Mouse (Mus musculus) myocyte (in vitro differentiated cells): ENCODE data around the gene Slx1b. TPM values are rescaled to one million over a fixed set of nuclear protein-coding genes. Genes with fewer than 3 reads are reported as not detected.

Experiments
- H3K27me3 ChIP-seq: one replicate; pipeline ENCODE4 v1.6.1; 2011; ENCODE audit not compliant: control insufficient read depth, insufficient read depth, insufficient read length
- H3K36me3 ChIP-seq: one replicate; pipeline ENCODE4 v1.6.1; 2011; ENCODE audit not compliant: control insufficient read depth, insufficient read depth
- H3K4me2 ChIP-seq: one replicate; pipeline ENCODE4 v1.6.1; 2011; ENCODE audit warnings: low read depth, control low read depth
- H3K4me3 ChIP-seq: one replicate; pipeline ENCODE4 v1.5.1; 2011; ENCODE audit warnings: mild to moderate bottlenecking, control low read depth, moderate library complexity
- H3K79me2 ChIP-seq: one replicate; pipeline ENCODE4 v1.6.1; 2011; ENCODE audit not compliant: control insufficient read depth, insufficient read depth
- H3ac ChIP-seq: one replicate; pipeline ENCODE4 v1.6.1; 2011; ENCODE audit not compliant: control insufficient read depth, insufficient read length
- CEBPB ChIP-seq: IDR thresholded peaks from 2 replicates; pipeline ENCODE4 v1.6.1; 2011; ENCODE audit warnings: mild to moderate bottlenecking, moderate library complexity; ENCODE audit not compliant: poor library complexity, insufficient read depth, severe bottlenecking
- E2F4 ChIP-seq: IDR thresholded peaks from one replicate; pipeline ENCODE4 v1.6.1; 2011; ENCODE audit warnings: mild to moderate bottlenecking, control low read depth, moderate library complexity; ENCODE audit not compliant: insufficient read depth
- MAX ChIP-seq: IDR thresholded peaks from one replicate; pipeline ENCODE4 v1.6.1; 2011; ENCODE audit warnings: low read depth, mild to moderate bottlenecking, control low read depth
- MYOD1 ChIP-seq, 3 experiments: IDR thresholded peaks; one replicate each; pipeline ENCODE4 v1.6.1; 2011; ENCODE audit warnings: control low read depth in 2 of 3, low read depth in 2 of 3, mild to moderate bottlenecking in 2 of 3, moderate library complexity in 1 of 3; ENCODE audit not compliant: insufficient read length in 2 of 3, control insufficient read depth in 1 of 3
- MYOG ChIP-seq, 3 experiments: IDR thresholded peaks; one replicate each; pipeline ENCODE4 v1.6.1; 2011; ENCODE audit warnings: control low read depth in 2 of 3, low read depth in 2 of 3, mild to moderate bottlenecking in 2 of 3; ENCODE audit not compliant: insufficient read length in 2 of 3, control insufficient read depth in 1 of 3, insufficient read depth in 1 of 3
- POLR2A ChIP-seq: IDR thresholded peaks from one replicate; pipeline ENCODE4 v1.6.1; 2011; ENCODE audit warnings: low read depth, mild to moderate bottlenecking, control low read depth, moderate library complexity; ENCODE audit not compliant: insufficient read length
- POLR2AphosphoS2 ChIP-seq: IDR thresholded peaks from one replicate; pipeline ENCODE4 v1.6.1; 2011; ENCODE audit warnings: low read depth, control low read depth; ENCODE audit not compliant: insufficient read length
- REST ChIP-seq: IDR thresholded peaks from one replicate; pipeline ENCODE4 v1.6.1; 2011; ENCODE audit warnings: mild to moderate bottlenecking, control low read depth, moderate library complexity; ENCODE audit not compliant: insufficient read depth, insufficient read length
- SRF ChIP-seq: IDR thresholded peaks from one replicate; pipeline ENCODE4 v1.6.1; 2011; ENCODE audit warnings: low read depth; ENCODE audit not compliant: control insufficient read depth, insufficient read length
- TCF12 ChIP-seq: IDR thresholded peaks from one replicate; pipeline ENCODE4 v1.6.1; 2011; ENCODE audit warnings: mild to moderate bottlenecking, control low read depth; ENCODE audit not compliant: poor library complexity, insufficient read depth, severe bottlenecking
- TCF3 ChIP-seq: IDR thresholded peaks from one replicate; pipeline ENCODE4 v1.6.1; 2011; ENCODE audit warnings: low read depth, control low read depth; ENCODE audit not compliant: insufficient read length
- USF1 ChIP-seq: IDR thresholded peaks from one replicate; pipeline ENCODE4 v1.6.1; 2011; ENCODE audit warnings: low read depth, mild to moderate bottlenecking, control low read depth, moderate library complexity
- polyA plus RNA-seq: library from polyadenylated mRNA; unstranded; fragments of >200 nt; fragmentation: generic; extraction: Trizol; gene quantifications from one replicate; pipeline ENCODE4 v1.2.1, GENCODE M21; 2012; ENCODE audit warnings: missing spikeins

The Slx1b gene
- 5.8 TPM for polyA plus RNA-seq

DNA sequence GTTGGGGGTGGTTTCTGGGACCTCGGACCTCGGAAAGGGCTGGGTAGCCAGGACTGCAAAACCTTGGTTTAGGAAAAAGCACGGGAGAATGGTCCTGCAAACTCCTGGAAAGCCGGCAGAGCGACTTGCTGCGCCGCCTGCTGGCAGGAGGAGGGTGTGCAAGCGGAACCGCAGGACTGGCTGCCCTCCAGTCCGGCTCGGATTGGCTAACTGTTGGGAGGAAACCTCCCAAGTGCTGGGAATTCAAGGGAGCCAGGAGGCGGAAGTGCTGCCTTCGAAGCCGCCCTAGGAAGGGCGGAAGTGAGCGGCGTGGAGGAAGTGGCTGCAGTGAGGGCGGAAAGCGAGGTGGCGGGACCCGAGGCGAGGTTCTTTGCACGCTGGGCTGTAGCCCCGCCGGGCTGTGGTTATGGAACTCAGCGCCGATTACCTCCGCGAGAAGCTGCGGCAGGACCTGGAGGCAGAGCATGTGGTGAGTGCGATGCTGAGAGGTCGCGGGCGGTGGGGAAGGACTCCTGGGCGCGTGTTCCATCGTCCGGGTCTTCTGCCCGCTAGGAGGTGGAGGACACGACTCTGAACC is at the start of gene Slx1b:
Slx1b (minus strand) TSS at position 154 of the 577 bp plus-strand sequence.
- TF ChIP-seq POLR2AphosphoS2 = peak; percentile 86
- no peak for TF ChIP-seq USF1
- TF ChIP-seq POLR2A = peak; percentile 77
- Histone ChIP-seq H3ac (peak within 1 kb of the TSS; percentile 58), H3K36me3 (no peaks in the 10 kb centered on the region), H3K27me3 (no peaks in the 10 kb centered on the region), H3K4me3 (peak within 1 kb of the TSS; percentile 89), H3K79me2 (peaks cover 14% of the 10 kb centered on the region), H3K4me2 (peak within 1 kb of the TSS; percentile 86)

DNA sequence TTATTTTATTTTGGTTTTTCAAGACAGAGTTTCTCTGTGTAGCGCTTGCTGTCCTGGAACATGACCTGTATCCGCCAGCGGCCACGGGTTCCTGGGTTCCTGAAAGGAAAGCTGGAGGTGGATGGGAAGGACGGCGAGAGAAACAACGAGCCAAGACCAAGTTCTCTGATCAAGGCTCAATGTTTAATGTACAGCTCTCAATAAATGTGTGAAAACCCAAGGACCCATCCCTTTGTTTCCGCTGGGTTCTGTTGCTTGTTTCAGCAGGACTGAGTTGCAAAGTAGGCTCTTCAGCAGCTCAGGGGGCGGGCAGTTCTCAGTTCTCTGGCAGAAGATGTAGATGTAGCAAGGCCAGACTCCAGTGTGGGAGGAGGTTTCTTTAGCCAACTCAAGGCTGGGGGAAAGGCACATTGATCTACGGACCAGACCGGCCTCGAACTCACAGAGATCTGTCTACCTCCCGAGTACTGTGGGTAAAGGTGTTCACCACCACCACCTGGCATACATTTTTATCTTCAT is 46.4 kb upstream of the Slx1b start:
- no peak overlapping the region for H3K4me2 ChIP-seq
- H3K79me2 ChIP-seq = no peaks in the 10 kb centered on the region
- no peaks in the 10 kb centered on the region for H3K27me3 ChIP-seq
- no peak overlapping the region for H3K4me3 ChIP-seq
- no peak for TF ChIP-seq TCF3
- TF ChIP-seq E2F4 = no peak
- H3K36me3 ChIP-seq = no peaks in the 10 kb centered on the region
- H3ac ChIP-seq = no peak overlapping the region

DNA sequence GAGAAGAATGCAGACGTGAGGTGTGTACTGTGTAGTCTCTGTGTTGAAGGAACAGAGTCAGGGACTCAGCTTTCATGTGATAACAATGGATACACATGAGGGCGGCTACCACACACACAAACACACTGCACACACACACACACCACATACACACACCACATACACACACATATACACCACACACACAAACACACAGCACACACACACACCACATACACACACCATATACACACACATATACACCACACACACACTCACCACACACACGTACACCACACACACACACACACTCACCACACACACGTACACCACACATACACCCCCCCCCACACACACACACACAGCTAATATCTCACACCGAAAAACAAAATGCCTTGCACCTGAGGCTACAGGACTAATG is 45.9 kb upstream of the Slx1b start:
- Histone ChIP-seq H3K4me2 (no peak overlapping the region), H3ac (no peak overlapping the region), H3K36me3 (no peaks in the 10 kb centered on the region), H3K4me3 (no peak overlapping the region), H3K79me2 (no peaks in the 10 kb centered on the region), H3K27me3 (no peaks in the 10 kb centered on the region)
- no peak for TF ChIP-seq TCF12
- no peak for TF ChIP-seq CEBPB
- no peak for TF ChIP-seq POLR2AphosphoS2
- no peak for TF ChIP-seq MYOG (IDR thresholded peaks at IDR 0.05; ENCODE audit: control insufficient read depth in 1 of 3, insufficient read depth in 1 of 3, insufficient read length in 2 of 3, low read depth in 2 of 3)

DNA sequence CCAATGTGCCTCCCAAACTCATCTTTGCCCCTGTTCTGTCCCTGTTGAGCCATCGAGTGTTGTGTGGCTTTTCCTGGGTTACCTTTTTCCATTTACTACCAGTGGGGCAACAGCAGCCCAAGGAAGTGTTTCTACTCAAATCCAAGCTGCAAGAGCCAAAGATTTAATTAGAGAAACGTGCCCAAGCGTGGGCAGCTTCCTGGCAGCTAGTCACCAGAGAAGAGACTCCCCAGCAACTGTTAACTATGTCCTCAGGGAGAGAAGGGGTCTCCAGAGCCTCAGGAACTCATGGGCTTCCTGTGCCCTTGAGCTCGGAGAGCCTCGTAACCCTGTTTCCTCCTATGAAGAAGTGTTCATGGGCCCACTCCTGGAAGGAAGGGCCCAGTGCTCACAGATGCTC is 45.4 kb upstream of the Slx1b start:
- no peak for TF ChIP-seq POLR2A
- Histone ChIP-seq H3K79me2 (no peaks in the 10 kb centered on the region), H3K4me2 (no peak overlapping the region), H3ac (no peak overlapping the region), H3K27me3 (no peaks in the 10 kb centered on the region), H3K4me3 (no peak overlapping the region), H3K36me3 (no peaks in the 10 kb centered on the region)

DNA sequence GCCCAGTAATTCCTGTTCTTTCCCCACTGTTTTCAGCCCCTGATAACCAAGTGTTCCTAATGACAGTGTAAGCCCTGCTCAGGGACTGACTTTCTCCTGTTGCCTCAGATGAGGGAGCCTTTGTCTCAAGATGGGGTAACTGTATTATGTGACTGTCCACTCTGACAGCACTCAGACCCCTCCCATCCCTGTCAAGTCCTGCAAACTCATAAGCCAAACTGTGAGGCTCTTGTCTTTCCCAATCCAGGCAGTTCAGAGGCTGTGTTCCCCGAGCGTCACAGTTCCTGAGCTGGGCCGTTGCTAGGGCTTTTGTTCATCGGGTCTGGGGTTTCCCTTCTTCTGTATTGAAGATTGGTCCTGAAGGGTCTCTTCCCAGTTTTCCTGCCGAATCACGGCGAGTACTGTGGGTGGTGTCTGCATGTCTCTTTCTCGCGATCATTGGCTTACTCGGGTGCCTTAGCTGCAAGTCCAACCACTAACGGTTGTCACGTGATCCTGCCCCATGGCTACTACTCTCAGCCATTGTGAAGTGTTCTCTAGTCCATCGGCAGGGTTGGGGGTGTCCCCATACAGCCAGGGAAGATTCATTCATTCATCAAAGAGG is 44.6 kb upstream of the Slx1b start:
- H3K79me2 ChIP-seq = no peaks in the 10 kb centered on the region
- no peaks in the 10 kb centered on the region for H3K27me3 ChIP-seq
- TF ChIP-seq MAX (no peak), TCF3 (no peak), TCF12 (no peak), E2F4 (no peak), MYOG (IDR thresholded peaks at IDR 0.05; ENCODE audit: control insufficient read depth in 1 of 3, insufficient read depth in 1 of 3, insufficient read length in 2 of 3, low read depth in 2 of 3) (no peak), POLR2A (no peak), CEBPB (no peak), SRF (no peak), POLR2AphosphoS2 (no peak), USF1 (no peak), REST (no peak), MYOD1 (IDR thresholded peaks at IDR 0.05; ENCODE audit: control insufficient read depth in 1 of 3, insufficient read length in 2 of 3, low read depth in 2 of 3) (no peak)
- H3K36me3 ChIP-seq = no peaks in the 10 kb centered on the region
- H3K4me3 ChIP-seq = no peak overlapping the region
- no peak overlapping the region for H3K4me2 ChIP-seq
- no peak overlapping the region for H3ac ChIP-seq

DNA sequence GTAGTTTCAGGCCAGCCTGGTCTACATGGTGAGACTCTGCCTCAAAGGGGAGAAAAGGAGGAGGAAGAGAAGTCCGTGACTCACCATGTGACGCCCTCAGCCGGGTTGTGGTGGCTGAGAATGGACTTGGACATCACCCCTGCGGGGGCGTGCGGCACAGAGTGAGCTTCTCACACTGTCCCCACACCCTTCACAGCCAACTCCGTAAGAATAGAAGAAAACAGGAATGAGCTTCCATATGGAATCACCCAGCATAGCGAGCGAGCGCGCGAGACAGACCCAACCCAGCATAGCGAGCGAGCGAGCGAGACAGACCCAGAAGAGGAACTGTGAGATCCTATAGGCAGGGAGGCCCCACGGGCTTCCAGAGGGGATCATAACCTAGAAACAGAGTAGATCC is 44.0 kb upstream of the Slx1b start:
- no peak overlapping the region for H3K4me2 ChIP-seq
- TF ChIP-seq TCF12 (no peak), MAX (no peak)
- no peak overlapping the region for H3ac ChIP-seq
- no peaks in the 10 kb centered on the region for H3K36me3 ChIP-seq
- H3K4me3 ChIP-seq = no peak overlapping the region
- no peaks in the 10 kb centered on the region for H3K79me2 ChIP-seq
- H3K27me3 ChIP-seq = no peaks in the 10 kb centered on the region
